Mouse (Mus musculus): Measurements from ENCODE around the gene Brd3.

DNA sequence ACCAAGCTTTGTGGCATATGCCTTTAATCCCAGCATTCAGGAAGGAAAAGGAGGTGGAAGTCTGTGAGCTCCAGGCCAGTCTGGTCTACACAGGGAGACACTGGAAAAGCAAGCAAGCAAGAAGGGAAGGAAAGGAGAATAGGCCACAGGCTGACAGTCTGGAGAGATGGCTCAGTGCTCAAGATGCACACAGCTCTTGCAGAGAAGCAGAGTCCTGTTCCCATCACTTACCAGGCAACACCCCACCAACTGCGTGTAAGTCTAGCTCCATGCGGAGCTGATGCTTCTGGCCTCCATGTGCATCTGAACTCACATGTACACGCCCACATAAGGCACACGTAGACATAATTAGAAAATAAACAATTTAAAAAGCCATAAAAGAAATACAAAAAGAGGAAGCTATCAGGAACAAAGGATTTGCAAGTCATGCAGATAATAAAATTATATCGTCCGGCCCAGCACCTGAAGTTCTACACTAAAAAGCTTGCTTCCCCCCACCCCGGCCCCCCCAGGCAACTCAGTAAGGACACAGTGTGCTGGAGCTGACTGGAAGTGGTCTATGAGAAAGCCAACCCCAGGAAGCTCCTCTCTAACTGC, 25.1 kb downstream of the Brd3 start:
- no peak for TF ChIP-seq CTCF (IDR thresholded peaks at IDR 0.05; ENCODE audit: low read depth, low read length)
- TF ChIP-seq POLR2A (IDR thresholded peaks at IDR 0.05; ENCODE audit: extremely low read depth, insufficient read depth, low read length) = no peak

All from liver, adult 2 months (tissue).